In genomic region chr11:62161450-62161849, GRCm38 (mm10) we compare ENCODE assay signal across 15 mouse cellular contexts.
"Had no signal": no experiment of that assay in that cellular context is flagged by ENCODE, and none has a peak within 500 bp of the region (broad histone marks: within the 10 kb centered on the region; RNA-seq: fewer than 3 reads in every experiment).

No protein-coding gene starts in this region.

- H3K9me3 ChIP-seq: midbrain, embryonic 12.5 days; midbrain, embryonic 15.5 days had no signal

- DNase-seq: kidney, adult 2 months; kidney, postnatal 14 days; kidney, postnatal 4 days; layer of hippocampus, postnatal 36 days; lung, embryonic 14.5 days; lung, postnatal 14 days; lung, postnatal 4 days; thymus, adult 2 months; thymus, postnatal 14 days; thymus, postnatal 4 days had no signal

- ATAC-seq: intestine, embryonic 16.5 days; midbrain, embryonic 15.5 days had no signal

- H3K9ac ChIP-seq: lung, embryonic 14.5 days; midbrain, embryonic 12.5 days; midbrain, embryonic 15.5 days had no signal

- H3K4me2 ChIP-seq: liver, embryonic 11.5 days; lung, embryonic 14.5 days; midbrain, embryonic 12.5 days; midbrain, embryonic 15.5 days had no signal

- H3K4me3 ChIP-seq: left cerebral cortex, adult 2 months; midbrain, embryonic 12.5 days; midbrain, embryonic 15.5 days had no signal

- H3K27me3 ChIP-seq: midbrain, embryonic 12.5 days; midbrain, embryonic 15.5 days had no signal

- H3K27ac ChIP-seq: left cerebral cortex, adult 2 months; midbrain, embryonic 12.5 days; midbrain, embryonic 15.5 days had no signal

- H3K36me3 ChIP-seq: midbrain, embryonic 15.5 days had no signal
